Mouse (Mus musculus): ENCODE measurements around the gene Tmprss6.
A peak's percentile ranks its signal among the peaks of the same experiment; 100 is the strongest.

Gene Tmprss6

GRCm38 (mm10) chr15:78420395-78420794, 48.0 kb downstream of the Tmprss6 start:
- DNase-seq (ENCODE audit: inconsistent ontology term): no peak

- peak; percentile 66 for DNase-seq (ENCODE audit: inconsistent ontology term)
Measured at GRCm38 (mm10) chr15:78416937-78417336, 51.5 kb downstream of the Tmprss6 start.

DNA sequence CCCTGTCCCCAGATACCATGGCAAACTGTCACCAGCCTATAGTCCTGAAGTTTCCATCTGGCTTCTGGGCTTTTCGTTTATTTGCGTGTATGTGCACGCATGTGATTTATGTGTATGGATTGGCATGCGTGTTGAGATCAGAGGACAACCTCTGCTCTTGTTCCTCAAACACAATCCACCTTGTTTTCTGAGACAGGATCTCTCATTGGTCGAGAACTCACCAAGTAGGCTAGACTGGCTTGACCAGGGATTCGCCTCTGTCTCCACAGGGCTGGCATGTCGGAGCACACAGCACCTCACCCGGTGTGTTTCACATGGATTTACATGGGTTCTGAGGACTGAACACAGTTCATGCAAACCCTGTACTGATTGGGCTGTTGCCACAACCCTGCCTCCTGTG, 54.3 kb downstream of the Tmprss6 start:
- DNase-seq (ENCODE audit: inconsistent ontology term): no peak

DNA sequence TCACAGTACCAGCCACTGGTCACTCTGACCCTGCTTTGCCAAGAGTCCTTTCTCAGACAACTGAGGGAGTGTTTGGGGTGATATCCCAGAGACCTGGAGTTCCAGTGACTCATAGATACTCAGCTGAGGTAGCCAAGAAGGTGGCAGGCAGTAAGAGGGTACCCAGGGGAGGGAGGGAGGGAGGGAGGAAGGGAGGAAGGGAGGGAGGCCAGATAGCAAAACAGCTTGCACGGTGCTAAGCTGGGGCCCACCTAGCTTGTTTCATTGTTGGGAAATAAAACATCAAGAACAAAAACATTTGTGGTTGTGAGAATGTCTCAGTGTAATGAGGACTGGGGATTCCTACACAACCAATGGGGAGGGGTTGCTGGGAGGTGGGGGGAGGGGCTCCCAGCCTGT, 54.7 kb downstream of the Tmprss6 start:
- DNase-seq (ENCODE audit: inconsistent ontology term): no peak

GRCm38 (mm10) chr15:78413083-78413718, 55.2 kb downstream of the Tmprss6 start:
- no peak for DNase-seq (ENCODE audit: inconsistent ontology term)

DNA sequence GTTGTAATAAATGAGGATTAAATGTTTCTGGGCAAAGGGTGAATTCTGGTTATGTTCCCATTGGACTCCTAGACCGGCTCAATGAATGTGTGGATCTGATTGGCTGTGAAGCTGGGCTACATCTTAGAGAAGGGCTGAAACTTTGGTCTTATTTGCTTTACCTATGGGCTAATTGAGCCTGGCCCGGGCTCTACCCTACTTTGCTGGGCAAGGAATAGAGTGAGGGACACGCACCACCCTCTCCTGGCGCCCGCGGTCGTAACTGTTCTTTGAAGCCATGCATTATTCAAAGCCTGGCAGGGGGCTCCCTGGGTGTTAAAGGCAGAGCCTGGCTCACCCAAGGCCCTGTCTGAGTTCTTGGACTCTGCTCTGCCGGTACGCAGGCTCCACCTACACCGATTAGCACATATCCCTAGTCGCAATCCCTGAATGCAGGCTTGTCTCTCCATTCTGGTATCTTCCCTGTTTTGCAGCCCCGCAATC, 58.8 kb downstream of the Tmprss6 start:
- no peak for DNase-seq (ENCODE audit: inconsistent ontology term)

GRCm38 (mm10) chr15:78406293-78406934, 62.0 kb downstream of the Tmprss6 start, which contains the start of gene Mpst:
TSS of gene Mpst (plus strand) at chr15:78406416.
- peak; percentile 94 for DNase-seq (ENCODE audit: inconsistent ontology term)

DNA sequence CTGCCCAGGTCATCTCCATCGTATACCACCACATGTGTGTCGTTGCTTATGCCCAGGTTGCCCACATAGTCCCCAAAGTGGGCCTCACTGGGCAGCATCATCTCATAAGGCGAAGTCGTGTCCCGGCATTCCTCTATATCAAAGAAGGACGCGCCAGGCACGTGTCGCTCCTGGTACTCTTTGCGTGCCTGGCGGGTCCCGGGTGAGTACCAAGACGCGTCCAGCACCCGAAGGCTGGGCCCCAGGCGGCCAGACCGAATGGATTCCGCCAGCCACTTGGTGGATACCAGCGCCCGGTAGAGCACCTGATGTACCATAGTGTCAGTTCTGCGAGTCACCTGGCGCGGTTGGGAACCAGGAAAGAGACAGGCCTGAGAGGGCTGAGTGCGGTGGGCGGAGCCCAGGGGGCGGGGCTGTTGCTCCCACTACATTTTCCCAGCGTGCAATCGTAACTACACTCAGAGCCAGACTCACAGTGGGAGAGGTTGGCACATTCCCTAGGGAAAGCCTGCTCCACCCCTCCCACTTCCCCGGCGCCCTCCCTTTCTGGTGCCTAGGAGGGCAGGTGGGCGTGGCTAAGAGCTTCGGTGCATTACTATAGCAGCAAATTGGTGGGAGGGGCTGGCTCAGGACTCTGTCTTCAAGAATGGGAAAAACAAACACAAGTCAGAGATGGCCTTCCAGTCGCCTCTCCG, 62.8 kb downstream of the Tmprss6 start, which contains the start of gene Tst:
TSS of gene Tst (minus strand) at position 391 of the 695 bp plus-strand sequence.
- peak; percentile 99 for DNase-seq (ENCODE audit: inconsistent ontology term)

- no peak for DNase-seq (ENCODE audit: inconsistent ontology term)
Measured at GRCm38 (mm10) chr15:78405098-78405497, 63.3 kb downstream of the Tmprss6 start.

- DNase-seq (ENCODE audit: inconsistent ontology term): peak; percentile 62
Measured at GRCm38 (mm10) chr15:78403896-78404295, 64.5 kb downstream of the Tmprss6 start.

DNA sequence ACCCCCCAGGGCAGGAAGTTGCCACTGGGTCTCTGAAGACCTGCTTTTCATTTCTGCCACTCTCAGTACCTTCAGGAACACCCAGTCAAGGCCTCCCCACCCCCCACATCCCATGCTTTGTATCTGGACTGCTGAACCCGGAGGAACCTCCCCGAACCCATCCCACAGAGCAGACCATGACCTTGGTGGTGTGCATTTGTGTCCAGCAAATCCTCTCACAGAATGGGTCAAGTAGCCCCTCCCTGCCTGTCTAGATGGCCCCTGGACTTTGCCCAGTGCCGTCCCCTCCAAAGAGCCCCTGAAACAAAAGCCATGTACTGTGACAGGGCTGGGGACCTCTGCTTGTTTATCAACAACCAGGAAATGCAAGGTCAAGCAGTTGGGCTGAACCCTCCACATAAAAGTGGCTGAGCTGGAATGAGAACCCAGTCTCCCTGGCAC, 65.1 kb downstream of the Tmprss6 start:
- DNase-seq (ENCODE audit: inconsistent ontology term): peak; percentile 18

DNA sequence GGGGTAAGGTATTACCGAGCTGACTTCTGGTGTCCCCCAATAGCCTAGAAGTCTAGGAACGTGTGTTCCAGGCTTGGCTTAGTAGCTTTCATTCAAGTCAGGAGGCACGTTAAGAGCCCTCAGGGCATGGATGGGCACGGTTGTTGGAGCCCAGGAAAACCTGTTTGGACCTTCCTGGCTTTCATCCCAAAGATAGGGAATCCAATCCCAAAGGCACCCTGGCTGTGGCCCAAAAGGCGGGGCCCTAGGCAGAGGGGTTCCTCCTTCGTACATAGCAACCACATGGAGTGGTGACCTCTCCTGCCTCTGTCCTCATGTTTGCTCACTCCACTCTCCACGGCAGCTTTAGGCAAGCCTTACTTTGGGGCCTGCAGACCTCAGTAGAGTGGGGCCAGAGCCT, 66.0 kb downstream of the Tmprss6 start:
- no peak for DNase-seq (ENCODE audit: inconsistent ontology term)

DNA sequence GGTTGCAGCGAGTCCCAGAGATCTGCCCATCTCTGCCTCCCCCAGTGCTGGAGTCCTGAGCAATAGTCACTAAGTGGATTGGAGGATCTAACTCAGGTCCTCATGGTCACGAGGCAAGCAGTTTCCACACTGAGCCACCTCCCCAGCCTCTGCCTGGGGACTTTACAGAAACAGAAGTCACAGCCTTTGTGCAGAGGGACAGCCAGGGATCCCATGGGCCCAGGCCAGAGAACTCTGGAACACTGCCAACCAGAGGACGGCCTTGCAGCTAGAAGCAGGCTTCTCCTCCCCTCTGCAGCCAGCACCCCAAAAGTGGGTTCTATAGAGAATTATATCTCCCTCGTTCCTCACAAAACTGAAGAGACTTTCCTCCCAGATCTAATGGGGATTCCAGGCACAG, 66.5 kb downstream of the Tmprss6 start:
- DNase-seq (ENCODE audit: inconsistent ontology term): peak; percentile 46

GRCm38 (mm10) chr15:78401345-78401744, 67.1 kb downstream of the Tmprss6 start:
- DNase-seq (ENCODE audit: inconsistent ontology term): peak; percentile 12

GRCm38 (mm10) chr15:78395478-78395962, 72.9 kb downstream of the Tmprss6 start, which contains the start of gene Tex33:
TSS of gene Tex33 (minus strand) at chr15:78395912.
- DNase-seq (ENCODE audit: inconsistent ontology term): no peak

DNA sequence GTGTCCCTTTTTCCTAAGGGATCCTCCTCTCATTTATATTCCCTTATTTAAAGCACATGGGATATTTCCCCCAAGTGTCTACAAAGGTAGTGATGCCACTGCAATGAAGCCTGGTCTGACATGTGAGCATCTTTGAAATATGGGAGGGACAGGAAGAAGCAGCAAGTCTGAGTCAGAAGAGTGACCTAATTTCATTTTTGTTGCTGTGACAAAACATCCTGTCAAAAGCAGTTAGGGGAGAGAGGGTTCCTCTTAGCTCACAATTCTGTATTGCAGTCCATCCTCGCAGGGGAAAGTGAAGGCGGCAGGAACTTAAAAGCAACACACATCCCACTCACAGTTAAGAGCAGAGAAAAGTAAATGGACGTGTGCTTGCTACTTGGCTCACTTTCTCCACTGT, 77.6 kb downstream of the Tmprss6 start:
- DNase-seq (ENCODE audit: inconsistent ontology term): peak; percentile 56

All from Muller cell, postnatal 12 days (primary cell).